8 mouse cellular contexts compared by ENCODE assay signal in the genomic region with DNA sequence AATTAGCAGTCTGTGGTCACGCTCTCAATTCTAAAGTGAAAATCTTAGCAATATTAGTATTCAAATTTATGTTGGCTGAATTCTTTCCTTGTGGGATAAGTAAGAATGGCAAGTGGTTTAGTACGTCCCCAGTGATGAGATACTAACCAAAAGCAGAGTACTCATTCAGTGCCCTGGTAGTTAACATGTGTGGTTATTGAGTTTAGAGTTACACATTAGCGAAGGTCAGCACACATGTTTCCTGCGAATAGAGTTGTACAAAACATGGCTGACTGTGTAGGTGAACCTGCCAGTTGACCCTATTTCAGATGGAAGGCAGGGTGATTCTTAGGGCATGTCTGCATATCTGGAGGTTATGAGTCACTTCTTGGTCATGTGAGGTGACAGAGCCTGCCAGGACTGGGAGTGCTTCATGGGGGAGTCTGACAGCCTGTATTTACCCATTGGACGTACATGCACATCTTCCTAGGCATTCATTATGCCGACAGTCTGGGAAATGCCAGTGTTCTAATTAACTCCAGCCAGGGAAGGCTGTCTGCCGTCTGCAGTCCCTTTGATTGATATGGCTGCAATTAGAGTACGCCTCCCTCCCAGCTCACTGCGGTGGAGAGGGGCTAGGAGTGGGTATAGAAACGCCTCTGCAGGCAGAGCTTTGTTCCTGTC.
DNase-seq lines count a peak whose midpoint lies in the region; ATAC-seq lines count a peak whose summit lies in the region.

No protein-coding gene starts in this region.

- no peak overlapping the region for H3K27ac ChIP-seq in embryonic facial prominence, embryonic 15.5 days (replicated peaks)

- H3K9ac ChIP-seq in embryonic facial prominence, embryonic 15.5 days: no peak overlapping the region

- no peak overlapping the region for H3K4me2 ChIP-seq in embryonic facial prominence, embryonic 15.5 days (replicated peaks)

- intact Hi-C loops in left cerebral cortex, postnatal 36 days (cut with DNase I): no loop called here

- no peak overlapping the region for H3K4me3 ChIP-seq in embryonic facial prominence, embryonic 15.5 days (replicated peaks)

- no peaks in the 10 kb centered on the region for H3K36me3 ChIP-seq in embryonic facial prominence, embryonic 15.5 days

- peak; percentile 39; the same call in 1 of the 2 replicates for ATAC-seq in embryonic facial prominence, embryonic 15.5 days (ENCODE audit: insufficient number of reproducible peaks, low FRiP score, low TSS enrichment, low read depth)

- H3K27me3 ChIP-seq in embryonic facial prominence, embryonic 15.5 days: no peaks in the 10 kb centered on the region

- H3K4me1 ChIP-seq in embryonic facial prominence, embryonic 15.5 days: no peaks in the 10 kb centered on the region

- H3K9me3 ChIP-seq in embryonic facial prominence, embryonic 15.5 days (replicated peaks): no peaks in the 10 kb centered on the region

- peak; percentile 43 to 61 for DNase-seq in right cerebral cortex, postnatal 10 days (ENCODE audit: low spot score in 2 of 2)
- DNase-seq in right cerebral cortex, adult 2 months (ENCODE audit: low spot score in 2 of 2): no peak
- DNase-seq in layer of hippocampus, postnatal 10 days (ENCODE audit: low spot score in 2 of 2): peak; percentile 24 to 39
- peak; percentile 79 for DNase-seq in retina, postnatal 1 day
- no peak for DNase-seq in left cerebral cortex, postnatal 36 days (ENCODE audit: low spot score in 2 of 2)
- no peak for DNase-seq in ovary, postnatal 36 days (ENCODE audit: low spot score)
- no peak for DNase-seq in heart, adult 9 months (ENCODE audit: low spot score in 2 of 2)

- WGBS in embryonic facial prominence, embryonic 15.5 days: 27% methylated on average over 10 of the region's 10 CpGs

Comparison
In these comparisons a context has a peak if more than half of its experiments do, and no peak if none do; other contexts are left out.
1. DNase-seq: peak in right cerebral cortex, postnatal 10 days (2 of 2), layer of hippocampus, postnatal 10 days (2 of 2) and retina, postnatal 1 day (single experiment); none in right cerebral cortex, adult 2 months (0 of 2), left cerebral cortex, postnatal 36 days (0 of 2), ovary, postnatal 36 days (single experiment) and heart, adult 9 months (0 of 2).